Mouse (Mus musculus) activated CD4-positive, CD25-positive, alpha-beta regulatory T cell (primary cell): ENCODE data around the gene Accs. TPM values are rescaled to one million over a fixed set of nuclear protein-coding genes. Genes with fewer than 3 reads are reported as not detected.

Source experiments
- polyA plus RNA-seq, 2 experiments: library from polyadenylated mRNA; unstranded; fragments of 100-300 nt; shearing (Covaris generic); gene quantifications; one replicate each; pipeline ENCODE4 v1.2.1; 2017

The Accs gene
- 10 to 100 TPM; 10.3 to 12.1 TPM for polyA plus RNA-seq

GRCm38 (mm10) chr2:93849505-93850089 lies at the start of gene Accs:
TSS of gene Accs (minus strand) at chr2:93849943.

GRCm38 (mm10) chr2:93869107-93869600 lies 19.4 kb upstream of the Accs start, which contains the start of gene Accsl:
TSS of gene Accsl (minus strand) at chr2:93869157.

GRCm38 (mm10) chr2:93822045-93822749 lies 27.5 kb downstream of the Accs start, which contains the start of gene Ext2:
TSS of gene Ext2 (minus strand) at chr2:93822568.

Other genes starting within 250 kb of the Accs start
- under 1 TPM in 1 of 2 experiments, not detected in 1; 0.09 TPM for gene Alx4, start 207.6 kb downstream of the Accs start, polyA plus RNA-seq
- gene Ext2, start 27.4 kb downstream of the Accs start, polyA plus RNA-seq = 10 to 100 TPM; 60.4 to 77.7 TPM
- gene Accsl, start 19.2 kb upstream of the Accs start, polyA plus RNA-seq = not detected
- under 1 TPM in 1 of 2 experiments, not detected in 1; 0.35 TPM for gene Gm13889, start 107.3 kb upstream of the Accs start, polyA plus RNA-seq
- gene Gm27027, start 146.4 kb upstream of the Accs start, polyA plus RNA-seq = under 1 TPM in 1 of 2 experiments, not detected in 1; 0.50 TPM
- 10 to 100 TPM; 54.0 to 65.8 TPM for gene Alkbh3, start 160.9 kb upstream of the Accs start, polyA plus RNA-seq